Mouse (Mus musculus): ENCODE measurements at regions not wholly inside any gene's neighbourhood (a gene's known extent, or its start where the extent isn't known, plus 50 kb on each side); places are given as distances from the start of the nearest gene placed in this dataset.
"Not testable (repeated sequence)": the region's sequence is repeated elsewhere in the genome, so short reads cannot be mapped to it uniquely, and the experiment has no call there.

- no peak for DNase-seq (ENCODE audit: low spot score)
Measured at GRCm38 (mm10) chr17:94866630-94867029, 116.8 kb upstream of the Mettl4 start.

DNA sequence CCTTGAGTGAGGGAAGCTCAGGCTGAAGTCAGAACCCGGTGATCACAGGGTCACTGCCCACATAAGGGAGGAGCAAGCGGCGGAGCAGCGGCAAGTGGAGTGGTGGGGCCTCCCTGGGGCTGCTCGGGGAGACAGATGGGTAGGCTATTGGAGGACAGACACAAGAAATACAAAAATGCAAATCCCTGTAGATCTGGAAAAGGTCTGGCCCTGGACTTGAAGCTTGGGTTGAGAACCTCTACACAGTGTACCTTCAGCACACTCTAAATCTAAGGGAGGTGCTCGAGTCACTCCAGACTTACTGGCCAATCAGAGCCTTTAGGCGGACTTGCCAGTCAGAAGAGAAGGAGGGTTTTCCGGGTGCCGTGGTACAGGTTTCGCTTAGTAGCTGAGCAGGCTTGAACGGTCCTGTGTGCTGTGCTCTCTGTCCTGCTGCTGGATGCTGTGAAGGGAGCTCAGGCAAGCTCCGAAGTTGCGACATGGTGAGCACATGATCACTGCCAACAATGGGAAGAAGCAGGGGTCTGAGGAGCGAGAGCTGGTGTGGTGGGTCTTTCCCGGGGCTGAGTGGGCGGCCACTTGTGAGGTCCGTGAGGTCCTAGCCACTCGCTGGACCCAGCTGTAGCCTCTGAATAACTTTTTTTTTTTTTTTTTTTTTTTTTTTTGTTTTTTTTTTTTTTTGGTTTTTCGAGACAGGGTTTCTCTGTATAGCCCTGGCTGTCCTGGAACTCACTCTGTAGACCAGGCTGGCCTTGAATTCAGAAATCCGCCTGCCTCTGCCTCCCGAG lies 114.9 kb upstream of the Mettl4 start:
- peak; percentile 76 for DNase-seq (ENCODE audit: low spot score)

GRCm38 (mm10) chr17:94854698-94855097 lies 104.9 kb upstream of the Mettl4 start:
- DNase-seq (ENCODE audit: low spot score) = not testable (repeated sequence)

- peak; percentile 77 for DNase-seq (ENCODE audit: low spot score)
Measured at GRCm38 (mm10) chr17:94834446-94835117, 84.8 kb upstream of the Mettl4 start.

- not testable (repeated sequence) for DNase-seq (ENCODE audit: low spot score)
Measured at GRCm38 (mm10) chr17:94834067-94834445, 84.2 kb upstream of the Mettl4 start.

DNA sequence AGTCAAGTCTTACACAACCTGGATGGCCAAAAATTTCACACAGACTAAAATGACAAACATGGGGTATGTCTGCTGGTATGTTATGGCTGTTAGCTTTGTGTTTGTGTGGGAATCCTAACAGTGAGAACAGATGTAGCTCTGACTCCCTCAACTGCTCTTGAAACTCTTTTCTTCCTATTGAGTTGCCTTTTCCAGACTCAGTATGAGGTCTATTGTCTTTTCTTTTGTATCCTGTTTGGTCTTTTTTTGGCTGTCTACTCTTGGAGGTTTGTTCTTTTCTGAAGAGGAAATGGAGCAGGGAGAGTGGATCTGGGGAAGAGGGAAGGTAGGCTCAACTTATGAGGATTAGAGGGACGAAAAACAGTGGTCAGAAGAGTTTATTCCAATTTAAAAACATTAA lies 76.6 kb upstream of the Mettl4 start:
- DNase-seq (ENCODE audit: low spot score) = not testable (repeated sequence)

DNA sequence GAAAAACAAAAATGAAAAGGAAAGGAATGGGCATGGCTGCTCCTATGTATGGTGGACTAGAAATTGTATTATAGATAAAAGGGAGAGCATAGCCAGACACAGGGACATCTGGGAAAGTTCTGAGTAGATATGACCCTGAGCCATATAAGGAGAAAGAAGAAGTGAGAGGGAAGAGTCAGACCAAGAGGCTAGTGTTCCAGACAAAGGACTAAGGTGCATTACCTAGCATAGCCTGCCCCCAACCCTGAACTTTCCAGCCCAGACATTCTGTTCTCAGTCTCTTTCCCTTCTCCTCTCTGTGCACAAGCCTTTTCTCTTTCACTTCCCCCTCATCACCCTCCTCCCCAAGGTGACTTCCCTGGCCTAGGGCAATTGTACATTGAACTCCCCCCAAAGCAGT lies 58.9 kb upstream of the Mettl4 start:
- no peak for DNase-seq (ENCODE audit: low spot score)

Data from urinary bladder, postnatal 14 days (tissue).